Mouse (Mus musculus) ES-E14 (cell line): ENCODE results near the gene Pde6b. TPM values are rescaled to one million over a fixed set of nuclear protein-coding genes. Genes with fewer than 3 reads are reported as not detected.

ENCODE experiments used
- DNase-seq: peaks from one replicate; pipeline ENCODE4 v3.0.0-alpha.2; 2013; ENCODE audit warnings: low read depth, low spot score
- H3K27ac ChIP-seq: 2 replicates; pipeline ENCODE4 v1.5.1; 2012; ENCODE audit warnings: low read depth, mild to moderate bottlenecking, low read length, moderate library complexity, mixed read lengths; ENCODE audit not compliant: poor library complexity, insufficient read depth, severe bottlenecking
- H3K36me3 ChIP-seq: 2 replicates; pipeline ENCODE4 v1.6.1; 2012; ENCODE audit warnings: mild to moderate bottlenecking, low read length, moderate library complexity, mixed read lengths; ENCODE audit not compliant: control insufficient read depth, poor library complexity, insufficient read depth, severe bottlenecking
- H3K4me1 ChIP-seq, 2 experiments: fragments of 150-350 bp in 1 of 2; sonication (generic) in 1 of 2; 2 replicates each; pipeline ENCODE4 v1.6.1; 2012; ENCODE audit warnings: low read length in 2 of 2, mild to moderate bottlenecking in 1 of 2, mixed read lengths in 1 of 2; ENCODE audit not compliant: control insufficient read depth in 2 of 2, insufficient read depth in 2 of 2, poor library complexity in 1 of 2
- H3K4me3 ChIP-seq, 2 experiments: fragments of 150-350 bp in 1 of 2; sonication (generic) in 1 of 2; 2 replicates each; pipeline ENCODE4 v1.5.1; 2012; ENCODE audit warnings: low read length in 2 of 2, low read depth in 1 of 2, mild to moderate bottlenecking in 1 of 2, mixed read lengths in 1 of 2; ENCODE audit not compliant: insufficient read depth in 1 of 2, poor library complexity in 1 of 2, severe bottlenecking in 1 of 2
- H3K9ac ChIP-seq: 2 replicates; pipeline ENCODE4 v1.6.1; 2012; ENCODE audit warnings: low read depth, mild to moderate bottlenecking, low read length, mixed read lengths; ENCODE audit not compliant: poor library complexity, insufficient read depth, severe bottlenecking
- H3K9me3 ChIP-seq: fragments of 150-350 bp; sonication (generic); 2 replicates; pipeline ENCODE4 v1.6.1; 2012; ENCODE audit warnings: low read depth, mild to moderate bottlenecking, low read length; ENCODE audit not compliant: control insufficient read depth, insufficient read depth
- CHD2 ChIP-seq: IDR thresholded peaks from 2 replicates; pipeline ENCODE4 v1.6.1; 2014; ENCODE audit warnings: mild to moderate bottlenecking, low read depth, low read length, inconsistent platforms
- HCFC1 ChIP-seq: IDR thresholded peaks from 2 replicates; pipeline ENCODE4 v1.6.1; 2012; ENCODE audit warnings: low read length, inconsistent platforms, borderline replicate concordance; ENCODE audit not compliant: insufficient read depth
- MAFK ChIP-seq: IDR thresholded peaks from 2 replicates; pipeline ENCODE4 v1.6.1; 2014; ENCODE audit warnings: mild to moderate bottlenecking, low read depth, low read length, inconsistent platforms; ENCODE audit not compliant: insufficient read depth
- ZC3H11A ChIP-seq: IDR thresholded peaks from 2 replicates; pipeline ENCODE4 v1.6.1; 2012; ENCODE audit warnings: low read depth, mild to moderate bottlenecking, inconsistent platforms, low read length, borderline replicate concordance
- ZNF384 ChIP-seq: IDR thresholded peaks from 2 replicates; pipeline ENCODE4 v1.6.1; 2012; ENCODE audit warnings: low read depth, low read length, inconsistent platforms
- in situ Hi-C, 2 experiments: fragments of 600-800 bp; cut with MboI; formaldehyde crosslinking; loops; one replicate each; pipeline ENCODE4 v1.15.1; 2025; ENCODE audit warnings: low sequenced_read_pairs in 2 of 2, inconsistent platforms in 1 of 2; ENCODE audit not compliant: unreplicated experiment in 2 of 2
- total RNA-seq: library from RNA; depleted of rRNA; stranded (reverse); fragments of 300-350 nt; gene quantifications from 2 replicates; pipeline ENCODE4 v1.2.3, GENCODE M21; 2012

Pde6b gene
- total RNA-seq, 1 experiment: 0.04 TPM

GRCm38 (mm10) chr5:108460461-108460860 lies 72.3 kb downstream of the Pde6b start:
- Histone ChIP-seq H3K4me1 (peaks cover 0 to 7% of the 10 kb centered on the region in 2 experiments; a peak in 1 of 4 replicates), H3K4me3 (peak overlapping the region; percentile 16 to 98), H3K27ac (no peak overlapping the region), H3K36me3 (no peaks in the 10 kb centered on the region), H3K9ac (peak overlapping the region; percentile 33; the same call in 1 of the 2 replicates), H3K9me3 (no peaks in the 10 kb centered on the region)
- DNase-seq: no peak
- TF ChIP-seq HCFC1 (no peak), CHD2 (no peak), MAFK (no peak), ZC3H11A (no peak), ZNF384 (no peak)
- in situ Hi-C loops: no loop called here

- peak; percentile 93 for DNase-seq
- H3K27ac ChIP-seq: peak within 1 kb of the TSS; percentile 43
- H3K9me3 ChIP-seq: no peaks in the 10 kb centered on the region
- H3K4me3 ChIP-seq: peak within 1 kb of the TSS; percentile 70 to 98
- no peaks in the 10 kb centered on the region for H3K36me3 ChIP-seq
- no peak for TF ChIP-seq MAFK
- no peak for TF ChIP-seq ZC3H11A
- peak; percentile 77 for TF ChIP-seq ZNF384
- TF ChIP-seq CHD2: 0 out of 2 replicates have a peak, but pooled peaks have one; percentile 28
- TF ChIP-seq HCFC1: no peak; the same call in 1 of the 2 replicates
- peak within 1 kb of the TSS; percentile 82 for H3K9ac ChIP-seq
- peaks cover 0 to 7% of the 10 kb centered on the region in 2 experiments; a peak in 1 of 4 replicates for H3K4me1 ChIP-seq
- in situ Hi-C loops: no loop called here
These were observed 73.2 kb downstream of the Pde6b start, which contains the start of gene Pcgf3 for GRCm38 (mm10) chr5:108461082-108462065. Pcgf3 (plus strand) TSS chr5:108461232.

GRCm38 (mm10) chr5:108462446-108462845 lies 74.3 kb downstream of the Pde6b start:
- TF ChIP-seq HCFC1 (no peak), MAFK (no peak), CHD2 (no peak), ZNF384 (no peak), ZC3H11A (no peak)
- no peak overlapping the region for H3K27ac ChIP-seq
- H3K9ac ChIP-seq: peak overlapping the region; percentile 82
- H3K4me3 ChIP-seq: peak overlapping the region; percentile 70 to 98
- H3K9me3 ChIP-seq: no peaks in the 10 kb centered on the region
- H3K4me1 ChIP-seq: peaks cover 0 to 7% of the 10 kb centered on the region in 2 experiments; a peak in 1 of 4 replicates
- in situ Hi-C loops: no loop called here
- DNase-seq: no peak
- peaks cover 2% of the 10 kb centered on the region; the same call in 1 of the 2 replicates for H3K36me3 ChIP-seq

- peaks cover 2% of the 10 kb centered on the region; the same call in 1 of the 2 replicates for H3K36me3 ChIP-seq
- TF ChIP-seq CHD2: no peak
- TF ChIP-seq MAFK: no peak
- H3K4me3 ChIP-seq: no peak overlapping the region
- no peak overlapping the region for H3K27ac ChIP-seq
- no peak for DNase-seq
- no peaks in the 10 kb centered on the region for H3K9me3 ChIP-seq
- in situ Hi-C loops: no loop called here
- peaks cover 0 to 8% of the 10 kb centered on the region in 2 experiments; a peak in 1 of 4 replicates for H3K4me1 ChIP-seq
- no peak overlapping the region for H3K9ac ChIP-seq
These were observed 77.1 kb downstream of the Pde6b start for GRCm38 (mm10) chr5:108465131-108465891.
